Mouse (Mus musculus) cortical plate, adult 2 months (tissue): ENCODE data around the gene Dcxr. TPM values are rescaled to one million over a fixed set of nuclear protein-coding genes. Genes with fewer than 3 reads are reported as not detected.
"Not testable (repeated sequence)": the region's sequence is repeated elsewhere in the genome, so short reads cannot be mapped to it uniquely, and the experiment has no call there.

Experiments used
- H3K27ac ChIP-seq: fragments of 200-500 bp; 2 replicates; pipeline ENCODE4 v1.5.1; 2012; ENCODE audit warnings: low read length, control low read depth, inconsistent platforms; ENCODE audit not compliant: insufficient read depth
- H3K4me1 ChIP-seq: fragments of 200-500 bp; 2 replicates; pipeline ENCODE4 v1.6.1; 2011; ENCODE audit warnings: low read length; ENCODE audit not compliant: control insufficient read depth, insufficient read depth
- H3K4me3 ChIP-seq: fragments of 200-500 bp; 2 replicates; pipeline ENCODE4 v1.5.1; 2011; ENCODE audit warnings: mild to moderate bottlenecking, low read length, control low read depth; ENCODE audit not compliant: insufficient read depth
- CTCF ChIP-seq: fragments of 200-500 bp; IDR thresholded peaks from 2 replicates; pipeline ENCODE4 v1.5.1; 2011; ENCODE audit warnings: mild to moderate bottlenecking, control low read depth, low read length; ENCODE audit not compliant: insufficient read depth; ENCODE audit errors: extremely low read depth
- POLR2A ChIP-seq: fragments of 200-500 bp; IDR thresholded peaks from 2 replicates; pipeline ENCODE4 v1.6.1; 2011; ENCODE audit warnings: mild to moderate bottlenecking, low read length, control low read depth; ENCODE audit not compliant: insufficient read depth; ENCODE audit errors: extremely low read depth
- polyA plus RNA-seq: library from polyadenylated mRNA; depleted of rRNA; stranded (reverse); fragments of >200 nt; gene quantifications from 2 replicates; pipeline ENCODE4 v1.2.3, GENCODE M21; 2012

Dcxr gene
- polyA plus RNA-seq, 1 experiment = 20.5 TPM

- no peak for TF ChIP-seq POLR2A
- no peak for TF ChIP-seq CTCF
- H3K4me1 ChIP-seq = no peaks in the 10 kb centered on the region
- no peak overlapping the region for H3K27ac ChIP-seq
- no peak overlapping the region for H3K4me3 ChIP-seq
These were observed 3.3 kb upstream of the Dcxr start for GRCm38 (mm10) chr11:120730331-120730870.

GRCm38 (mm10) chr11:120729432-120730050 lies 2.5 kb upstream of the Dcxr start:
- not testable (repeated sequence) for H3K27ac ChIP-seq, H3K4me1 ChIP-seq, H3K4me3 ChIP-seq

GRCm38 (mm10) chr11:120728530-120729240 lies 1.6 kb upstream of the Dcxr start:
- TF ChIP-seq CTCF = no peak
- TF ChIP-seq POLR2A = no peak
- Histone ChIP-seq H3K4me1 (no peaks in the 10 kb centered on the region), H3K4me3 (no peak overlapping the region), H3K27ac (no peak overlapping the region)

- H3K27ac ChIP-seq = no peak overlapping the region
- TF ChIP-seq CTCF (no peak), POLR2A (no peak)
- no peaks in the 10 kb centered on the region for H3K4me1 ChIP-seq
- no peak overlapping the region; the same call in 1 of the 2 replicates for H3K4me3 ChIP-seq
These were observed 483 bp upstream of the Dcxr start for GRCm38 (mm10) chr11:120727564-120727963.

- H3K4me1 ChIP-seq = no peaks in the 10 kb centered on the region
- H3K27ac ChIP-seq = no peak overlapping the region
- TF ChIP-seq CTCF (no peak), POLR2A (no peak)
- H3K4me3 ChIP-seq = peak overlapping the region; percentile 45
These were observed 575 bp downstream of the Dcxr start for GRCm38 (mm10) chr11:120726243-120727168.

- TF ChIP-seq CTCF (no peak), POLR2A (no peak)
- no peak overlapping the region for H3K4me3 ChIP-seq
- H3K27ac ChIP-seq = no peak overlapping the region
- H3K4me1 ChIP-seq = no peaks in the 10 kb centered on the region
These were observed 3.6 kb downstream of the Dcxr start for GRCm38 (mm10) chr11:120723509-120723908.

GRCm38 (mm10) chr11:120722761-120723382 lies 4.2 kb downstream of the Dcxr start:
- Histone ChIP-seq H3K4me1 (no peaks in the 10 kb centered on the region), H3K27ac (no peak overlapping the region), H3K4me3 (no peak overlapping the region)
- no peak for TF ChIP-seq POLR2A
- TF ChIP-seq CTCF = no peak

- Histone ChIP-seq H3K4me3 (peak overlapping the region; percentile 45), H3K27ac (no peak overlapping the region), H3K4me1 (no peaks in the 10 kb centered on the region)
- no peak for TF ChIP-seq CTCF
- TF ChIP-seq POLR2A = no peak
These were observed 4.9 kb downstream of the Dcxr start for GRCm38 (mm10) chr11:120722067-120722630.
